Mouse (Mus musculus) liver, embryonic 14 days (tissue): ENCODE results near the gene Rfesd. TPM values are rescaled to one million over a fixed set of nuclear protein-coding genes. Genes with fewer than 3 reads are reported as not detected.

Experiments
- polyA plus RNA-seq: library from polyadenylated mRNA; depleted of rRNA; stranded (reverse); fragments of >200 nt; gene quantifications from 2 replicates; pipeline ENCODE4 v1.2.3, GENCODE M21; 2012; rRNA removed

Gene Rfesd
- polyA plus RNA-seq: 52.1 and 54.4 TPM in 2 replicates

GRCm38 (mm10) chr13:76017974-76018843, at the start of gene Rfesd:
Rfesd (minus strand) TSS chr13:76018719.

GRCm38 (mm10) chr13:76056896-76057266, 38.4 kb upstream of the Rfesd start, which contains the start of gene Gpr150:
Gpr150 (minus strand) TSS chr13:76056996.

GRCm38 (mm10) chr13:75966850-75967249, 51.7 kb downstream of the Rfesd start, which contains the start of gene Spata9:
Spata9 (plus strand) TSS chr13:75967150.

Other genes starting within 250 kb of the Rfesd start
- gene Glrx, start 178.9 kb downstream of the Rfesd start, polyA plus RNA-seq: 19.6 and 26.8 TPM in 2 replicates
- gene Rhobtb3, start 74.8 kb downstream of the Rfesd start, polyA plus RNA-seq: 1.9 and 2.1 TPM in 2 replicates
- 0.07 TPM in 1 of 2 replicates, not detected in the other for gene Spata9, start 51.6 kb downstream of the Rfesd start, polyA plus RNA-seq
- gene Gpr150, start 38.3 kb upstream of the Rfesd start, polyA plus RNA-seq: 1.4 and 1.6 TPM in 2 replicates
- gene Arsk, start 79.9 kb upstream of the Rfesd start, polyA plus RNA-seq: 1.4 and 1.9 TPM in 2 replicates
- gene Ttc37, start 80.0 kb upstream of the Rfesd start, polyA plus RNA-seq: 4.2 and 4.4 TPM in 2 replicates